Mouse (Mus musculus) intestine, postnatal 0 days (tissue): ENCODE measurements around the gene Wnt10b. TPM values are rescaled to one million over a fixed set of nuclear protein-coding genes. Genes with fewer than 3 reads are reported as not detected.
"Not testable (repeated sequence)": the region's sequence is repeated elsewhere in the genome, so short reads cannot be mapped to it uniquely, and the experiment has no call there.

Source experiments
- ATAC-seq: fragments of 200-750 bp; cut with Nextera tagmentation; 2 replicates; pipeline ENCODE4 v1.8.0; 2017; ENCODE audit warnings: mild to moderate bottlenecking, moderate TSS enrichment, moderate library complexity
- H3K27ac ChIP-seq: fragments of 300-500 bp; sonication (generic); 2 replicates; pipeline ENCODE4 v1.5.1; 2014; ENCODE audit warnings: mild to moderate bottlenecking, low read depth, low read length, moderate library complexity
- H3K27me3 ChIP-seq: fragments of 300-500 bp; sonication (generic); replicated peaks from 2 replicates; pipeline ENCODE4 v1.6.1; 2014; ENCODE audit warnings: low read length, mixed read lengths; ENCODE audit not compliant: control insufficient read depth, insufficient read depth
- H3K36me3 ChIP-seq: fragments of 300-500 bp; sonication (generic); 2 replicates; pipeline ENCODE4 v1.6.1; 2014; ENCODE audit warnings: mild to moderate bottlenecking, moderate library complexity; ENCODE audit not compliant: control insufficient read depth, insufficient read depth
- H3K4me1 ChIP-seq: fragments of 300-500 bp; sonication (generic); replicated peaks from 2 replicates; pipeline ENCODE4 v1.6.1; 2014; ENCODE audit warnings: antibody characterized with exemption, low read length, mixed read lengths; ENCODE audit not compliant: control insufficient read depth, insufficient read depth
- H3K4me2 ChIP-seq: fragments of 300-500 bp; sonication (generic); replicated peaks from 2 replicates; pipeline ENCODE4 v1.6.1; 2014; ENCODE audit warnings: low read depth, mild to moderate bottlenecking, moderate library complexity
- H3K4me3 ChIP-seq: fragments of 300-500 bp; sonication (generic); 2 replicates; pipeline ENCODE4 v1.5.1; 2014; ENCODE audit warnings: low read depth, low read length
- H3K9ac ChIP-seq: fragments of 300-500 bp; sonication (generic); 2 replicates; pipeline ENCODE4 v1.6.1; 2014; ENCODE audit warnings: mild to moderate bottlenecking, low read depth, low read length
- H3K9me3 ChIP-seq: fragments of 300-500 bp; sonication (generic); 2 replicates; pipeline ENCODE4 v1.6.1; 2016; ENCODE audit warnings: mixed run types; ENCODE audit not compliant: control insufficient read depth
- CTCF ChIP-seq: sonication (generic); IDR thresholded peaks from 2 replicates; pipeline ENCODE4 v1.5.1; 2016; ENCODE audit warnings: low read depth, mild to moderate bottlenecking, control low read depth, antibody characterized with exemption, moderate library complexity
- WGBS: fragments of 180-500 bp; shearing (Covaris S2); extraction: QIAGEN DNeasy Blood & Tissue Kit; methylation state at CpG from one replicate; pipeline ENCODE4 v1.1.7; 2014; 5-methylcytosine and 5-hydroxymethylcytosine counted together
- polyA plus RNA-seq: library from polyadenylated mRNA; unstranded; fragments of >200 nt; fragmentation: Nextera tagmentation; extraction: Ambion mirVana; gene quantifications from 2 replicates; pipeline ENCODE4 v1.2.1, GENCODE M21; 2015

The Wnt10b gene
- polyA plus RNA-seq, 1 experiment from 2014 or later, result not detected

DNA sequence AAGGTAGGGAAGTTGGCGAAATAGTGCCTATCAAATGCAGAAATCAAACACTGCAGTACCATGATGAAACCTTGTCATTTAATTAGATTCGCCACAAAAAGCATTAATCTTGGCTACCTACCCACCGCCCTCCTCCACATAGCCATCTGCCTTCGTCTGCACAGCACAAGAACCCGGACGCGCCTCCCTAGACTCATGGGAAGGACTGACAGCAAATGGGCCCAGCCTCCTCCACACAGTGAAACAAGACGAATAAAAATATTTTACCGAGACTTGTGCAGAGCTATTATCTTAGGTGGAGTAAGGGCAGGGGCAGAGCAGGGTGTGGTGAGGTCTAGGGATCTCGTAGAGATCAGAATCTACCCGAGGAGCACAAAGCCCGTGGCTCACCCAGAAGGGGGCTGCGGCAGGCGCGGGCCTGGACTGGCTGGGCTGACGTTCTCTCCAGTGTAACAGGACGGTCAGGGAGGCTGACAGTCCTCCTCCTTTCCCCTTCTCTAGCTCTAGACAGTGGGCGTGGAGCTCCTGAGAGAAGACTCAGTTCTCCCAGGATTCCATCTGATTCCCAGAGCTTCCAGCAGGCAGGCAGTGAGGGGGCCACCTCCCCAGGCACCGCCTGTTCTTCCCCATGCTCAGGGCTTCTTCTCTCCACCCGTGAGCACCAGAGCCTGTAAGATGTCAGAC, 34.9 kb upstream of the Wnt10b start:
- ATAC-seq, result no peak
- Histone ChIP-seq H3K4me1 (0 out of 2 replicates have a peak, but pooled peaks cover 6% of the 10 kb centered on the region), H3K4me3 (no peak overlapping the region), H3K9me3 (no peaks in the 10 kb centered on the region), H3K27ac (no peak overlapping the region), H3K36me3 (peaks cover 38% of the 10 kb centered on the region), H3K9ac (no peak overlapping the region), H3K27me3 (peaks cover 21% of the 10 kb centered on the region), H3K4me2 (no peak overlapping the region)
- no peak for TF ChIP-seq CTCF
- 86% methylated on average over 20 of the region's 20 CpGs for WGBS

DNA sequence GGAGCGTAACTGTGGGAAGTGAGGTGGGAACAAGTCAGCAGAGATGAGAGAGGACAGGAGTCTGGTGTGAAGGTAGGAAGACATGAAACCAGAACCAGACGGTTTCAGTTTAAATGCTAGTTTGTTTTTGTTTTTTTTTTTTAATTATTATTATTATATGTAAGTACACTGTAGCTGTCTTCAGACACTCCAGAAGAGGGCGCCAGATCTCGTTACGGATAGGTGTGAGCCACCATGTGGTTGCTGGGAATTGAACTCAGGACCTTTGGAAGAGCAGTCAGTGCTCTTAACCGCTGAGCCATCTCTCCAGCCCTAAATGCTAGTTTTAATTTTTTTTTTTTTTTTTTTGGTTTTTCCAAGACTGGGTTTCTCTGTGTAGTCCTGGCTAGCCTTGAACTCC, 32.3 kb upstream of the Wnt10b start:
- WGBS, result 78% methylated on average over 6 of the region's 6 CpGs
- not testable (repeated sequence) for H3K4me3 ChIP-seq, H3K9ac ChIP-seq, H3K27ac ChIP-seq, H3K9me3 ChIP-seq, ATAC-seq, H3K4me2 ChIP-seq
- 0 out of 2 replicates have a peak, but pooled peaks cover 19% of the 10 kb centered on the region for H3K4me1 ChIP-seq
- H3K27me3 ChIP-seq, result peaks cover 48% of the 10 kb centered on the region
- H3K36me3 ChIP-seq, result peaks cover 28% of the 10 kb centered on the region

DNA sequence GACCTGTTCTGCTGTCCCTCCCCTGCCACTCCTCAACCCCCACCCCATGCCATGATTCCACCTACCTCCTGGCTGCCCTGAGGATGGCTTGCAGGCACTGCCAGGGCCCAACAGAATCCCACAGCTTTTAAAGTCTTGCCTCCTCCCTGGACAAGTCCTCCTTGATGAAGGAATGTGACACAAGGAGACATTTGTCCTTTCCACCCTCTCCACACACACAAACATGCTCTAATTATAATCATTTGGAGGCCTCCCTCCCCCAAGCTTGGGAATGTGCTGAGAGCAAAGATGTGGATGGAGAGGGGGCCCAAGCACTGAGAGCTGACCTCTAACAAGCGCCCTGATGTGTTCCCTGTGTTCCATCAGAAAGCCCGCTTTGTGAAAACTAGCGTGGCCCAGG, 31.4 kb upstream of the Wnt10b start, which contains the start of gene Ddn:
Gene Ddn (minus strand): TSS at position 101 of the 400 bp plus-strand sequence.
- Histone ChIP-seq H3K9ac (no peak within 1 kb of the TSS), H3K9me3 (no peaks in the 10 kb centered on the region), H3K4me1 (0 out of 2 replicates have a peak, but pooled peaks cover 19% of the 10 kb centered on the region), H3K4me2 (peak within 1 kb of the TSS; percentile 82), H3K4me3 (peak within 1 kb of the TSS; percentile 44), H3K27me3 (peaks cover 56% of the 10 kb centered on the region), H3K27ac (no peak within 1 kb of the TSS), H3K36me3 (peaks cover 23% of the 10 kb centered on the region)
- WGBS, result 61% methylated on average over 3 of the region's 3 CpGs
- no peak for TF ChIP-seq CTCF
- no peak for ATAC-seq

DNA sequence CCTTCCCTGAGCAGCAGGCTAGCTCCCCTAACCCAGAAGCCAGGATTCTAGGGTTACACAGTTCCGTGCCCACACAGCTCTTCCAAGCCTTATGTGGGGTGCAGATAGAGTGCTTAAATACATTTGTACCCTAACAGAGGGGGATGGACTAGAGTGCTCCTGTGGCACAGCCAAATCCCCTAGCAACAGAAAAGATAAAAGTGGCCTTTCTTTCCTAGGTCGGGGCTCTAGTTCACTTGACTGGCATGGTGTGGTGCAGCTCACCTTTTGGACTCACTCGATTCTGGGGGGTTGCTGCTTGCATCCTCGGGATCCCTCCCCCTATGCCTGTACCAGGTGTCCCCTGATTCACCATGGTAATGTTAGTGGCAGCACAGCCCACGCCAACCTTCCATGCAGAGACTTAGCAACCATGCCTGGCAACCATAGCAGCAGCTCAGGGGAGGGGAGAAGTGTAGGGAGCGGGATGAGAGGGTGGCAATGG, 30.7 kb upstream of the Wnt10b start:
- no peak for ATAC-seq
- peak overlapping the region; percentile 82; the same call in 1 of the 2 replicates for H3K4me2 ChIP-seq
- no peak overlapping the region for H3K4me3 ChIP-seq
- no peak overlapping the region for H3K9ac ChIP-seq
- H3K4me1 ChIP-seq, result 0 out of 2 replicates have a peak, but pooled peaks cover 19% of the 10 kb centered on the region
- 21% methylated on average over 6 of the region's 6 CpGs for WGBS
- peaks cover 16% of the 10 kb centered on the region for H3K36me3 ChIP-seq
- TF ChIP-seq CTCF, result no peak
- peaks cover 62% of the 10 kb centered on the region for H3K27me3 ChIP-seq
- H3K27ac ChIP-seq, result no peak overlapping the region
- no peaks in the 10 kb centered on the region for H3K9me3 ChIP-seq

DNA sequence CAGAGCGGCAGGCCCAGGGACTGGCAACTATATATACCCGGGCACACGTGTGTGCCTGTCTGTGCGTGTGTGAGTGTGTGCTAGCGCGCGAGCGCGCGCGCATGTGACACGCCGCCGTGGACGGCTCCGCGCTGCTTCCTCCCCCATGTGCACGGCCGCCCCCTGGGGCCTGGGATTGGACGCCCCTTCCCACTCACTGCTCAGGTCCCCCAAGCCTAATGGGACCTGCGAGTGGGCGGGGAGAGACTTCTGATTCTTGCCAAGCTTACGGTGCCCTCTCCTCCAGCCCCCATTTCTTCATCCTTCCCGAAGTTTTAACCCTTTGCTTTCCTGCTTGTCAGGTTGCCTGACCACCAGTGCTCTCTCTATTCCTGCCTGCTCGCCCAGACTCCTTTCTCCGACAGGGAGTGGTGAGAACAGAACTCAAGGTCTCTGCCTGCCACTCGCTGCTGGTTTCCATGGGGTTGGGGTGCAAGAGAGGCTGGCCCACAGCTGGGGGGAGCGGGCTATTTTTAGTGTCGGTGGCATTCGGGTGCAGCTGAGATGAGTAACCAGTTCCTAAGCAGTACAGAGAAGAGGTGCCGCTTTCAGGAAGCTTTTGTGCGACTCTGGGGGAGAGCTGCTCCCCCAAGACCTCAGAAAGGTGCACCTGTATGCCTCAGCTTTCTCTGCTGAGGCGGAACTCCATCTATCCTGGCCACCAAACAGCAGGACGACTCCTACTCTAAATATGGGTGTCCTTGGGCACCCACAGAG, 30.1 kb upstream of the Wnt10b start:
- Histone ChIP-seq H3K27ac (no peak overlapping the region), H3K9me3 (no peaks in the 10 kb centered on the region), H3K36me3 (peaks cover 10% of the 10 kb centered on the region), H3K4me2 (peak overlapping the region; percentile 82), H3K9ac (no peak overlapping the region), H3K4me1 (0 out of 2 replicates have a peak, but pooled peaks cover 19% of the 10 kb centered on the region), H3K4me3 (peak overlapping the region; percentile 44), H3K27me3 (peaks cover 68% of the 10 kb centered on the region)
- ATAC-seq, result peak; percentile 25; the same call in 1 of the 2 replicates
- under 1% methylated on average over 34 of the region's 34 CpGs for WGBS
- no peak for TF ChIP-seq CTCF
